Mouse (Mus musculus) neural tube, embryonic 14.5 days (tissue): Measurements from ENCODE around the gene Tpsab1. TPM values are rescaled to one million over a fixed set of nuclear protein-coding genes. Genes with fewer than 3 reads are reported as not detected.

Experiments used
- ATAC-seq: fragments of 200-750 bp; cut with Nextera tagmentation; 2 replicates; pipeline ENCODE4 v1.8.0; 2017; ENCODE audit warnings: low read depth, mild to moderate bottlenecking, moderate TSS enrichment, moderate library complexity
- H3K27ac ChIP-seq: fragments of 300-500 bp; sonication (generic); 2 replicates; pipeline ENCODE4 v1.5.1; 2014; ENCODE audit warnings: low read depth, mild to moderate bottlenecking, control low read depth, low read length, moderate library complexity, mixed read lengths
- H3K27me3 ChIP-seq: fragments of 300-500 bp; sonication (generic); 2 replicates; pipeline ENCODE4 v1.6.1; 2014; ENCODE audit warnings: low read length; ENCODE audit not compliant: control insufficient read depth, insufficient read depth
- H3K36me3 ChIP-seq: fragments of 300-500 bp; sonication (generic); 2 replicates; pipeline ENCODE4 v1.6.1; 2014; ENCODE audit warnings: low read length, mixed read lengths; ENCODE audit not compliant: control insufficient read depth, insufficient read depth
- H3K4me1 ChIP-seq: fragments of 300-500 bp; sonication (generic); 2 replicates; pipeline ENCODE4 v1.6.1; 2014; ENCODE audit warnings: low read length; ENCODE audit not compliant: control insufficient read depth, insufficient read depth
- H3K4me2 ChIP-seq: fragments of 300-500 bp; sonication (generic); 2 replicates; pipeline ENCODE4 v1.6.1; 2014; ENCODE audit warnings: mild to moderate bottlenecking, low read depth, low read length, control low read depth
- H3K4me3 ChIP-seq: fragments of 300-500 bp; sonication (generic); 2 replicates; pipeline ENCODE4 v1.5.1; 2014; ENCODE audit warnings: low read depth, low read length, control low read depth, mixed read lengths
- H3K9ac ChIP-seq: fragments of 300-500 bp; sonication (generic); replicated peaks from 2 replicates; pipeline ENCODE4 v1.6.1; 2014; ENCODE audit warnings: low read depth, mild to moderate bottlenecking, control low read depth, low read length, mixed read lengths
- H3K9me3 ChIP-seq: fragments of 300-500 bp; sonication (generic); 2 replicates; pipeline ENCODE4 v1.6.1; 2016; ENCODE audit warnings: low read length; ENCODE audit not compliant: control insufficient read depth
- WGBS: fragments of 180-500 bp; shearing (Covaris S2); extraction: QIAGEN DNeasy Blood & Tissue Kit; methylation state at CpG from one replicate; pipeline ENCODE4 v1.1.7; 2014; 5-methylcytosine and 5-hydroxymethylcytosine counted together
- polyA plus RNA-seq: library from polyadenylated mRNA; unstranded; fragments of >200 nt; fragmentation: Nextera tagmentation; extraction: Ambion mirVana; gene quantifications from 2 replicates; pipeline ENCODE4 v1.2.1, GENCODE M21; 2014

The Tpsab1 gene
- not detected in 2 replicates for polyA plus RNA-seq

DNA sequence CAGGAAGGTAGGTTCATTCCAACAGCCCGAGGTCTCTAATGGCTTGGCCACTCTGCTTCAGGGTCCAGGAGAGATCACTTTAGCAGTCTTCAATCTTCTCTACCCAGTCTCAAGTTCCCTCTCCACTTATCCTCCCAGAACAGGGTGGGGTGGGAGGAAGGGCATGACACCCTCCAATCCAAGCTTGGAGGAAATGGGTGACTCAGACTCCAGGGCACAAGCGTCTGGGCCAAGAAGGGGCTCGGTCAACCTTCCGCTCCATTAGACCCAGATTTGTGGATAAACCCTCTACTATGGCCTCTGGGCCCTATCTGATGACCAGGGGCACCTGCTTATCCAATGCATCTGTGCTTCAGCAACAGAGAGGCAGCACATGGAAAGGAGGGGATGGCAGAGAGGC, at the start of gene Tpsab1:
TSS of gene Tpsab1 (minus strand) at position 101 of the 400 bp plus-strand sequence.
- no peaks in the 10 kb centered on the region for H3K4me1 ChIP-seq
- no peak within 1 kb of the TSS for H3K4me2 ChIP-seq
- H3K9me3 ChIP-seq = no peaks in the 10 kb centered on the region
- ATAC-seq = no peak
- no peak within 1 kb of the TSS for H3K4me3 ChIP-seq
- whole genome bisulfite sequencing = 73% methylated on average over 4 of the region's 4 CpGs
- H3K36me3 ChIP-seq = no peaks in the 10 kb centered on the region
- H3K27me3 ChIP-seq = no peaks in the 10 kb centered on the region
- H3K9ac ChIP-seq = no peak within 1 kb of the TSS
- H3K27ac ChIP-seq = no peak within 1 kb of the TSS

GRCm38 (mm10) chr17:25394526-25394925, 49.2 kb upstream of the Tpsab1 start:
- no peak overlapping the region for H3K4me3 ChIP-seq
- no peak for ATAC-seq
- 0 out of 2 replicates have a peak, but pooled peaks cover 4% of the 10 kb centered on the region for H3K36me3 ChIP-seq
- no peak overlapping the region for H3K27ac ChIP-seq
- no peak overlapping the region for H3K4me2 ChIP-seq
- no peaks in the 10 kb centered on the region for H3K9me3 ChIP-seq
- WGBS = 93% methylated on average over 4 of the region's 4 CpGs
- H3K27me3 ChIP-seq = no peaks in the 10 kb centered on the region
- no peaks in the 10 kb centered on the region for H3K4me1 ChIP-seq
- H3K9ac ChIP-seq = no peak overlapping the region

DNA sequence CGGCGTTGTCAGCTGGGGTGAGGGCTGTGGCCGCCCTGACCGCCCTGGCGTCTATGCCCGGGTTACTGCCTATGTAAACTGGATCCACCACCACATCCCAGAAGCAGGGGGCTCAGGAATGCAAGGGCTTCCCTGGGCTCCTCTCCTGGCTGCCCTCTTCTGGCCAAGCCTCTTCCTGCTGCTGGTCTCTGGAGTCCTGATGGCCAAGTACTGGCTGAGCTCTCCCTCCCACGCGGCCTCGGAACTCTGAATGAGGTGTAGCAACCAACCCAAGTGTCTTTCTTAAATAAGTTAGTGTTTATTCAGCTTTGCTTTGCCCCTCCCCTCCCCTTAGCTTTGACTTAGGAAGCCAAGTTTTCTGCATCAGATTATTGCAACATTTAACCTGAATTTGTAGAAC, 28.6 kb upstream of the Tpsab1 start:
- Histone ChIP-seq H3K36me3 (peaks cover 17% of the 10 kb centered on the region), H3K4me2 (no peak overlapping the region), H3K4me3 (no peak overlapping the region), H3K9ac (no peak overlapping the region), H3K4me1 (no peaks in the 10 kb centered on the region), H3K27me3 (no peaks in the 10 kb centered on the region), H3K9me3 (no peaks in the 10 kb centered on the region), H3K27ac (no peak overlapping the region)
- 53% methylated on average over 9 of the region's 9 CpGs for WGBS
- ATAC-seq = no peak

DNA sequence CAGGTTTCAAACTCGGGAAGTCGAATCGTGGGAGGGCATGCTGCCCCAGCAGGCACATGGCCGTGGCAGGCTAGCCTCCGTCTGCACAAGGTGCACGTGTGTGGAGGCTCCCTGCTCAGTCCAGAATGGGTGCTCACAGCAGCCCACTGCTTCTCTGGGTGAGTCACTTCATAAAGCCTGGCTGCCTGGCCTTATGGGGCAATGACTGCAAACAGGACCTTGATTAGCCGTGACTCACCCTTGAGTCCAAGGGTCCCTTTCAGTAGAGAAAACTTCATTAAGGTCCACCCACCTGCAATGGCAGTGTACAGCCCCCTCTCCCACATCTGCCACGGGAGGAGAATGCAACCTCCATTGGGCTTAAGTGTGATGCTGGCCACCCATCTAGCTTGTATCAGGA, 27.1 kb upstream of the Tpsab1 start:
- H3K4me2 ChIP-seq = no peak overlapping the region
- ATAC-seq = no peak

GRCm38 (mm10) chr17:25368973-25369372, 23.6 kb upstream of the Tpsab1 start, which contains the start of gene Tpsg1:
Tpsg1 (plus strand) TSS chr17:25369273.
- no peak for ATAC-seq
- Histone ChIP-seq H3K4me2 (no peak within 1 kb of the TSS), H3K4me3 (no peak within 1 kb of the TSS), H3K9ac (no peak within 1 kb of the TSS), H3K4me1 (no peaks in the 10 kb centered on the region), H3K9me3 (no peaks in the 10 kb centered on the region), H3K36me3 (no peaks in the 10 kb centered on the region), H3K27ac (no peak within 1 kb of the TSS), H3K27me3 (no peaks in the 10 kb centered on the region)
- WGBS = 90% methylated on average over 3 of the region's 3 CpGs

More for the DNA sequence above, 27.1 kb upstream of the Tpsab1 start:
- H3K9me3 ChIP-seq = no peaks in the 10 kb centered on the region
- H3K4me3 ChIP-seq = no peak overlapping the region
- no peak overlapping the region for H3K9ac ChIP-seq
- no peaks in the 10 kb centered on the region for H3K4me1 ChIP-seq
- no peak overlapping the region for H3K27ac ChIP-seq
- H3K27me3 ChIP-seq = no peaks in the 10 kb centered on the region
- H3K36me3 ChIP-seq = peaks cover 14% of the 10 kb centered on the region
- 82% methylated on average over 8 of the region's 8 CpGs for WGBS

GRCm38 (mm10) chr17:25366005-25366404, 20.6 kb upstream of the Tpsab1 start, which contains the start of gene Tpsb2:
Tpsb2 (plus strand) TSS chr17:25366305.
- no peaks in the 10 kb centered on the region for H3K9me3 ChIP-seq
- H3K27ac ChIP-seq = no peak within 1 kb of the TSS
- ATAC-seq = no peak
- H3K36me3 ChIP-seq = no peaks in the 10 kb centered on the region
- H3K4me1 ChIP-seq = no peaks in the 10 kb centered on the region
- H3K9ac ChIP-seq = no peak within 1 kb of the TSS
- no peak within 1 kb of the TSS for H3K4me3 ChIP-seq
- H3K4me2 ChIP-seq = no peak within 1 kb of the TSS
- no peaks in the 10 kb centered on the region for H3K27me3 ChIP-seq
- 79% methylated on average over 2 of the region's 2 CpGs for WGBS

DNA sequence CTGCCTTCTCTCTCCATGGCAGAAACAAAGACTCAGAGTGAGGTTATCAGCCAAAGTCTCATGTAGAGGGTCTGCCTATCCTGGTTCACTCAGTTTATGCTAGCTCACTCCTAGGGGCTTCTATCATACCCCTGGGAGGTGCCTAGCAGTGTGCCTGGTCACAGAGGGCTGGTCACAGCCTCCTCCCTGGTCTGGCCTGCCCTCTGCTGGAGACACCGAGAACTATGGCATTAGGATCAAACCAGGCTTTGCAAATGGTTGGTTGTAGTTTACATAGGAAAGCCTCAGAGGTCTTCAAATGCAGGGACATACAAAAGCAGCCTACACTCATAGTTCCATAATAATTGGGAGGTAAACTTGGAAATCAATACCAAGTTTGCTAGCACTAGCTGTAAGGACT, 18.4 kb upstream of the Tpsab1 start:
- Histone ChIP-seq H3K4me1 (no peaks in the 10 kb centered on the region), H3K36me3 (no peaks in the 10 kb centered on the region), H3K27me3 (no peaks in the 10 kb centered on the region), H3K9me3 (no peaks in the 10 kb centered on the region), H3K9ac (no peak overlapping the region), H3K27ac (no peak overlapping the region), H3K4me2 (no peak overlapping the region), H3K4me3 (no peak overlapping the region)
- ATAC-seq = no peak
- 15% methylated on average over 1 of the region's 1 CpGs for WGBS

DNA sequence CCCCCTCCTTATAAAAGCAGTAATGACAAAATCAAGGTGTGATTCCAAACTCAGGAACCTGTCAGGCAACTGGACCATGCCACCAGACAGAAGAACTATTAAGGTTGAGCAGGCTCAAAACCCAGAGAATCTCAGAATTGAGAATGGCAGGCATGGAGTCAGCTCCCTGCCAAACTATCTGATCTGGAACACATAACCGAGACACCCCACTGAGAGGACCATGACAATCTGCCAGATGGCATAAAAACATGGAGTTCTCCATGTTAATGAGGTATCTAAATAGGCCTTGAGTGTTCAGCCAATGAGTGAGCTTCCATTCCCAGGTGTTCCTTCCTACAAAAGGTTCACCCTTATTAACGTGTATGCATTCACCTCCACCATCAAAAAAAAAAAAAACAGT, 15.9 kb upstream of the Tpsab1 start:
- Histone ChIP-seq H3K4me1 (no peaks in the 10 kb centered on the region), H3K27ac (no peak overlapping the region), H3K4me3 (no peak overlapping the region), H3K4me2 (no peak overlapping the region), H3K9ac (no peak overlapping the region), H3K27me3 (no peaks in the 10 kb centered on the region), H3K9me3 (no peaks in the 10 kb centered on the region), H3K36me3 (no peaks in the 10 kb centered on the region)
- WGBS = 72% methylated on average over 2 of the region's 2 CpGs
- ATAC-seq = no peak

DNA sequence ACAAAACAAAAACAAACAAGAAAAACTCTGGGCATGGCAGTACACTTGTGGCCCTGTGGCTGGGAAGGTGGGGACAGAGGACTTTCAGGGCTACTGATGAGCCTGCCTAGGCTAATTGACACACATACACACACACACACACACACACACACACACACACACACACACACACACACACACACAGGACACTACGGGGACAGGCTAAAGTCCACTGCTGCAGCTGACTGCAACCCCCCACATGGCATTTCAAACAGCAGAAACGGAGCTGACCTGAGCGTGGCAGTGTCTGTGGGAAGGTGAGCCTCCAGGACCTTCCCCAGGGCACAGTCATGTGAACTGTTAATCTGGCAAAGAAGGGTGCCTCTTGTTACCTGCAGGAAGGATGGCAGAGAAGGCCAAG, 3.9 kb downstream of the Tpsab1 start:
- H3K4me1 ChIP-seq = no peaks in the 10 kb centered on the region
- no peaks in the 10 kb centered on the region for H3K36me3 ChIP-seq
- no peak overlapping the region for H3K4me2 ChIP-seq
- ATAC-seq = no peak
- no peaks in the 10 kb centered on the region for H3K27me3 ChIP-seq
- H3K9ac ChIP-seq = no peak overlapping the region
- no peaks in the 10 kb centered on the region for H3K9me3 ChIP-seq
- no peak overlapping the region for H3K27ac ChIP-seq
- WGBS = 65% methylated on average over 3 of the region's 3 CpGs
- H3K4me3 ChIP-seq = no peak overlapping the region
